Comparison of ENCODE assay signal across 8 mouse cellular contexts in the genomic region with DNA sequence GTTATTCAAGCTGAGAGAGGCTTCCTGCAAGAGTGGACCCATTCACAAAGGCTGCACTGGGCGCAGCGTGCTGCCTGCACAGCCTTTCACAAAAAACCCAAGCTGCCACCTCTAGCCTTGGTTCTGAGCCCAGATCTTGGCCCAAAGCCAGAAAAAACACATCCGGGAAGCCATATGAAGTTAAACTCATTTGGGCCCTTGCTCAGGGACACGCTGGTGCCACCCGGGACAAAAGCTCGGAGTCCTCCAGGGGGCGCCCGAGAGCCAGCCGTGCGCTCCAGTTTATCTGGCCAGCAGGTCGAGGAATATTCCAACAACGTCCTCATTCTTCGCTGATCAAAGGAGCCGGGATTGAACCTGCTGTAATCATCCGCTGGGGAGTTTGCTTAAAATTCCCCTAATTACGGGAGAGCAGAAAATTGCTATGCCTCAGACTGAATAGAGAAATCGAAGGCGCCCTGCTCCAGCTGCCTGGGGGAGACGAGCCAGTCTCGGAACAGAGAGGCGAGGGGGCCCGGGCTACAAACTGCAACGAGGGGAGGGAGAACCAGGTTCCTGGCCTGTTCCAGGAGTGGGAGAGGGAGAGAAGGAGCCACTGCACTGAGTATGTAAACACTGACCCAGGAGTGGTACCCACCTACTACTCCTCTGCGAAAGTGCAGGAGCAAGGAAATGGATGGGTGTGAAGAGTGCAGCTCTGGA.
DNase-seq lines count a peak whose midpoint lies in the region; ATAC-seq and TF ChIP-seq lines count a peak whose summit lies in the region.

No protein-coding gene starts in this region.

- no peak overlapping the region for H3K27ac ChIP-seq in gastrocnemius, adult 2 months
- peak overlapping the region; percentile 37; the same call in 1 of the 2 replicates for H3K27ac ChIP-seq in hindbrain, embryonic 15.5 days (replicated peaks)

- 9% methylated on average over 24 of the region's 24 CpGs for WGBS in hindbrain, embryonic 15.5 days

- ATAC-seq in common myeloid progenitor, adult 5-6 weeks (replicated peaks; ENCODE audit: low read depth, poor library complexity, severe bottlenecking): peak; percentile 54
- ATAC-seq in hindbrain, embryonic 15.5 days (ENCODE audit: low FRiP score, low read depth): peak; percentile 54
- ATAC-seq in megakaryocyte-erythroid progenitor cell, adult 5-6 weeks (replicated peaks; ENCODE audit: low FRiP score, low TSS enrichment, poor library complexity, severe bottlenecking): peak; percentile 52; the same call in 1 of the 2 replicates

- no peaks in the 10 kb centered on the region for H3K9me3 ChIP-seq in hindbrain, embryonic 15.5 days

- H3K9ac ChIP-seq in hindbrain, embryonic 15.5 days: no peak overlapping the region

- intact Hi-C loops in gastrocnemius, adult 2 months (cut with DNase I): loop anchor here (1.0 to 5.0 kb wide), 2 partner anchors 52 to 178 kb away; a partner anchor contains a TSS

- DNase-seq in ZHBTc4 (ENCODE audit: low read depth, low spot score): peak; percentile 79
- DNase-seq in gastrocnemius, adult 2 months: peak; percentile 83
- peak; percentile 80 to 94 for DNase-seq in layer of hippocampus, postnatal 25 days (ENCODE audit: extremely low spot score in 1 of 2, low spot score in 1 of 2)
- peak; percentile 50 to 64 for DNase-seq in right cerebral cortex, postnatal 36 days (ENCODE audit: low spot score in 2 of 2)
- peak; percentile 52 to 83 for DNase-seq in urinary bladder, postnatal 4 days (ENCODE audit: low spot score in 2 of 2)

- 0 out of 2 replicates have a peak overlapping the region, but pooled peaks have one; percentile 23 for H3K4me3 ChIP-seq in gastrocnemius, adult 2 months
- H3K4me3 ChIP-seq in hindbrain, embryonic 15.5 days: no peak overlapping the region

- no peaks in the 10 kb centered on the region for H3K36me3 ChIP-seq in hindbrain, embryonic 15.5 days

- peaks cover 48% of the 10 kb centered on the region for H3K4me1 ChIP-seq in hindbrain, embryonic 15.5 days (replicated peaks)

- peak overlapping the region; percentile 32 for H3K4me2 ChIP-seq in hindbrain, embryonic 15.5 days

- peaks cover 10% of the 10 kb centered on the region for H3K27me3 ChIP-seq in hindbrain, embryonic 15.5 days

- TF ChIP-seq CTCF in gastrocnemius, adult 2 months (IDR thresholded peaks at IDR 0.05): peak; percentile 98; the same call in 1 of the 2 replicates
